Mouse (Mus musculus): ENCODE measurements around the gene Mybpc2. TPM values are rescaled to one million over a fixed set of nuclear protein-coding genes. Genes with fewer than 3 reads are reported as not detected.

The Mybpc2 gene
- total and polyA plus RNA-seq, 3 experiments = 0.05 TPM; not detected in 2

DNA sequence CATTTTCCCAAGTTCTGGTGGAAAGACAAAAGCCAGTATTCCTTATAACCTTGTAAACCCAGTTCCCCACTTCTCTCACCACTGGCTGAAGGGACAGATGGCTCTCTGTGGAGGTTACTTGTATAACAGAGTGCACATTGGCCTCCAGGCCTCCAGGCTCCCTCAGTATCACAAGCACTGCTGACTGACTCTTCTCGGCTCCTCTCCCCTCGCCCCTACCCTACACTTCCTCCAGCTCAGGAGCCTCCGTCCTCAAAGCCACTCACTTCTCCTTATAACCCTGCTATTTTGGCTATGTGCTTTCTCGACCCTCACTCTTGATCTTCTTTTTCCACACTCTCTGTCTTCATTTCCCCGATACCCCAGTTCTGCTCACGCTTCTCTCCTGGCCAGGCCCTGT lies 41.0 kb upstream of the Mybpc2 start:
- no peak for ATAC-seq (ENCODE audit: extremely low read depth, insufficient number of reproducible peaks, low FRiP score, poor library complexity, severe bottlenecking)

DNA sequence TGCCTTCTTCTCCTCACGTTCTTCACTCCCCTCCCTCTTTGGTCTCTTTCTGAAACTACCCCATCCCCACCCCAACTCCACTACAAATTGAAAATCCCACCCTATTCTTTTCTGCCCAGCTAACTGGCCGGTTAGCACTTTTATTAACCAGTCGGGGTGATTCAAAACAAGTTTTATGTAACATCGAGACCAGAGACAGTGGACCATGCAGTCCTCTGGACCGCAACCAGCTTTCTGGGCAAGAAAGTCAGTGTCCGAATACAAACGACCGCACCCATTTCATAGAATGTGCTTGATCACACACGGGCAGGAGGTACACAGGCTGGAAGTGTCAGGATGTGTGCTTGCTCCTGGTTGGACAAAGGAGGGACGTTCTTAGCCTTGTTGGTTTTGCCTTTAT lies 40.0 kb upstream of the Mybpc2 start:
- TF ChIP-seq GATA1 (IDR thresholded peaks at IDR 0.05; ENCODE audit: borderline replicate concordance, low read length) = no peak
- TF ChIP-seq CTCF (IDR thresholded peaks at IDR 0.05; ENCODE audit: low read depth, low read length) = no peak
- no peak for TF ChIP-seq TAL1 (conservative IDR thresholded peaks at IDR 0.05; ENCODE audit: low read depth, low read length)
- no peak for TF ChIP-seq POLR2AphosphoS5 (IDR thresholded peaks at IDR 0.05; ENCODE audit: insufficient replicate concordance, low read depth, low read length)
- no peak for TF ChIP-seq GATA2 (IDR thresholded peaks at IDR 0.05; ENCODE audit: borderline replicate concordance, low read depth, low read length)
- H3K36me3 ChIP-seq (replicated peaks) = no peaks in the 10 kb centered on the region
- peaks cover 26% of the 10 kb centered on the region for H3K27me3 ChIP-seq (ENCODE audit: insufficient read depth, low read length)

More for the DNA sequence above, 41.0 kb upstream of the Mybpc2 start:
- Histone ChIP-seq H3K27me3 (ENCODE audit: insufficient read depth, low read length) (peaks cover 29% of the 10 kb centered on the region), H3K4me1 (ENCODE audit: insufficient read depth, low read depth, low read length) (0 out of 2 replicates have a peak, but pooled peaks cover 3% of the 10 kb centered on the region), H3K4me3 (ENCODE audit: low read depth, low read length) (no peak overlapping the region), H3K36me3 (replicated peaks) (no peaks in the 10 kb centered on the region), H3K9me3 (replicated peaks) (no peaks in the 10 kb centered on the region)
- DNase-seq (ENCODE audit: low spot score) = no peak
- TF ChIP-seq CTCF (IDR thresholded peaks at IDR 0.05; ENCODE audit: low read depth, low read length) (no peak), GATA2 (IDR thresholded peaks at IDR 0.05; ENCODE audit: borderline replicate concordance, low read depth, low read length) (no peak), POLR2AphosphoS5 (IDR thresholded peaks at IDR 0.05; ENCODE audit: insufficient replicate concordance, low read depth, low read length) (no peak), TAL1 (conservative IDR thresholded peaks at IDR 0.05; ENCODE audit: low read depth, low read length) (no peak), GATA1 (IDR thresholded peaks at IDR 0.05; ENCODE audit: borderline replicate concordance, low read length) (no peak)

DNA sequence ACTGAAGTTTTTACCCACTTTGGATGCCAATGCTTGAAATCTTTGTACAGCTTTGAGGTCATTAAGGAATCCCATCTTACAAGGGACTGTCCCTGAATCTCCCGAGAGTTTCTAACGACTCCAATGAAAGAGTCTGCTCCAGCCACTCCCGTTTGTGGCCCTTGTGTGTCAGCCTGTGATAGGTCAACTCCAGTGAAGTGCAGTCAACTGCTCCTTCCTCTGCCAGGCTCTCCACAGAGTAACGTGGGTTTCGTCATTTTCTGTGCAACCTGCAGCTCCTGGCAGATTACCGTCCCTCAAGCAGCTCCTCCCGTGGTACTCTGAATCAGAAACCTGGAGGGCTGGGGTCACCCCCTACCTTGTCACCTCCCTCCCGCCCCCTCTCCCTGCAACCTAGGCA lies 38.8 kb upstream of the Mybpc2 start:
- Histone ChIP-seq H3K36me3 (replicated peaks) (no peaks in the 10 kb centered on the region), H3K4me3 (ENCODE audit: low read depth, low read length) (no peak overlapping the region), H3K27me3 (ENCODE audit: insufficient read depth, low read length) (peaks cover 19% of the 10 kb centered on the region), H3K4me1 (ENCODE audit: insufficient read depth, low read depth, low read length) (no peaks in the 10 kb centered on the region), H3K9me3 (replicated peaks) (no peaks in the 10 kb centered on the region)
- TF ChIP-seq POLR2AphosphoS5 (IDR thresholded peaks at IDR 0.05; ENCODE audit: insufficient replicate concordance, low read depth, low read length) = no peak
- no peak for TF ChIP-seq CTCF (IDR thresholded peaks at IDR 0.05; ENCODE audit: low read depth, low read length)
- no peak for TF ChIP-seq GATA2 (IDR thresholded peaks at IDR 0.05; ENCODE audit: borderline replicate concordance, low read depth, low read length)
- TF ChIP-seq TAL1 (conservative IDR thresholded peaks at IDR 0.05; ENCODE audit: low read depth, low read length) = no peak
- TF ChIP-seq GATA1 (IDR thresholded peaks at IDR 0.05; ENCODE audit: borderline replicate concordance, low read length) = no peak
- ATAC-seq (ENCODE audit: extremely low read depth, insufficient number of reproducible peaks, low FRiP score, poor library complexity, severe bottlenecking) (no peak), DNase-seq (ENCODE audit: low spot score) (no peak)

More for the DNA sequence above, 40.0 kb upstream of the Mybpc2 start:
- DNase-seq (ENCODE audit: low spot score) = no peak
- Histone ChIP-seq H3K4me3 (ENCODE audit: low read depth, low read length) (no peak overlapping the region), H3K4me1 (ENCODE audit: insufficient read depth, low read depth, low read length) (no peaks in the 10 kb centered on the region), H3K9me3 (replicated peaks) (no peaks in the 10 kb centered on the region)
- ATAC-seq (ENCODE audit: extremely low read depth, insufficient number of reproducible peaks, low FRiP score, poor library complexity, severe bottlenecking) = no peak

DNA sequence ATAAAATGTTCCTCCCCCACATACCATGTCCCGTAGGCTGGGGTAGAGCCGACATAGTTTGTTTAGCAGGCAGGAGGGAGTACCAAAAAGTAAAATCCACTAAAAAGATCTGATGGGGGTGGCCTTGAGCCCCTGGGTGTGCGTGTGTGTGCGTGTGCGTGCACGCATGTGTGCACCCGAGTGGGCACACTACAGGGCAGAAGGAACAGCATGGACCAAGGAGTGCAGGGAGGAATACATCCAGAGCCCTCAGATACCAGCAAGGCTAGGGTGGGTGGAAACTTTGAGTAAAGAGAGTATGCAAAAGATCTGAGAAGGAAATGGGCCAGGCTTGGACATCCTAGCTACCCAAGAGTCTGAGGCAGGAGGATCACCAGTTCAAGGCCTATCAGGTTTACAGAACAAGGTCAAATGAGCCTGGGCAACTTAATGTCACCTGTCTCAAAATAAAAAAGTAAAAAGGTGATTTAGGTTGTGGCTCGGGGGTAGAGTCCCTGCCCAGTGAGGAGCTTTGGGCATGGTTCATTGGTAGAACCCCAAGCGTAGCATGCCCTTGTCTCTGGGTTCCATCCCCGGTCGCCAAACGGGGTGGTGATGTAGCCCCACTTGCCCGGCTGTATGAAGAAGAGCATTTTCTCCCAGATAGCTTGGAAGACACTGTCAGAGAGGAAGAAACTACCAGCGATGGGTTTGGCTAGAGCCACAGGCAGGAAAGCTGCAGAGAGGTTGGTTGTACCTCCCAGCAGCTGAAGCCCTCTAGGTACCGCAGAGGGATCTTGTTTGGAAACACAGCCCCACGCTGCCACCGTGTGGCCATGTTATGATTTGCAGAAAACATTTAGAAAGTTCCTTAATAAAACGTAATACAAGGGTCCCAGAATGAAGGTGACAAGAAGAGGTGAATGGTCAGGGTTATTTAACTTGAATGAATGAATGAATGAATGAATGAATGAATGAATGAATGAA lies 36.3 kb upstream of the Mybpc2 start:
- H3K9me3 ChIP-seq (replicated peaks) = no peaks in the 10 kb centered on the region
- TF ChIP-seq TAL1 (conservative IDR thresholded peaks at IDR 0.05; ENCODE audit: low read depth, low read length) (no peak), CTCF (IDR thresholded peaks at IDR 0.05; ENCODE audit: low read depth, low read length) (peak; percentile 44; the same call in 1 of the 2 replicates)
- 0 out of 2 replicates have a peak, but pooled peaks cover 2% of the 10 kb centered on the region for H3K4me1 ChIP-seq (ENCODE audit: insufficient read depth, low read depth, low read length)
- DNase-seq (ENCODE audit: low spot score) = peak; percentile 66
- peaks cover 19% of the 10 kb centered on the region for H3K27me3 ChIP-seq (ENCODE audit: insufficient read depth, low read length)
- ATAC-seq (ENCODE audit: extremely low read depth, insufficient number of reproducible peaks, low FRiP score, poor library complexity, severe bottlenecking) = no peak
- no peak overlapping the region for H3K4me3 ChIP-seq (ENCODE audit: low read depth, low read length)
- H3K36me3 ChIP-seq (replicated peaks) = no peaks in the 10 kb centered on the region

DNA sequence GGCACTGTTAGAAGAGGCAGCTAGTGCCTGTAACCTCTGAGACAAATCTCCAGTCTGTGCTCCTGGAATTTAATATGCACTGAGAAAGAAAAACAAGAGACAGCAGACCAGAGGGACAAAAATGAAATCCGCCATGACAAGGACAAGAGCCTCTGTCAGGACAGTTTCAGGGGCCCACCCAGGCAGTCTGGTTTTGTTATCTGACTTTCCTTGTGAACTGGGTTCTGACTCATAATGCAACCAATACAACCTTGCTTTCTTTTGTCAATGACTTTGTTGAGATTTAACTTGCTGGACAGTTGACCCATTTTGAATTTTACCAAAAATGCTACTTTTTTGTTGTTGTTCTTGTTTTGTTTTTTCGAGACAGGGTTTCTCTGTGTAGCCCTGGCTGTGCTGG lies 33.2 kb upstream of the Mybpc2 start:
- TF ChIP-seq CTCF (IDR thresholded peaks at IDR 0.05; ENCODE audit: low read depth, low read length) = no peak
- no peak for TF ChIP-seq TAL1 (conservative IDR thresholded peaks at IDR 0.05; ENCODE audit: low read depth, low read length)
- TF ChIP-seq GATA1 (IDR thresholded peaks at IDR 0.05; ENCODE audit: borderline replicate concordance, low read length) = no peak
- TF ChIP-seq POLR2AphosphoS5 (IDR thresholded peaks at IDR 0.05; ENCODE audit: insufficient replicate concordance, low read depth, low read length) = no peak
- no peak for TF ChIP-seq GATA2 (IDR thresholded peaks at IDR 0.05; ENCODE audit: borderline replicate concordance, low read depth, low read length)
- Histone ChIP-seq H3K4me3 (ENCODE audit: low read depth, low read length) (no peak overlapping the region), H3K27me3 (ENCODE audit: insufficient read depth, low read length) (peaks cover 3% of the 10 kb centered on the region; the same call in 1 of the 2 replicates), H3K4me1 (ENCODE audit: insufficient read depth, low read depth, low read length) (peaks cover 11% of the 10 kb centered on the region), H3K9me3 (replicated peaks) (no peaks in the 10 kb centered on the region), H3K36me3 (replicated peaks) (peaks cover 3% of the 10 kb centered on the region)
- no peak for DNase-seq (ENCODE audit: low spot score)
- ATAC-seq (ENCODE audit: extremely low read depth, insufficient number of reproducible peaks, low FRiP score, poor library complexity, severe bottlenecking) = no peak

DNA sequence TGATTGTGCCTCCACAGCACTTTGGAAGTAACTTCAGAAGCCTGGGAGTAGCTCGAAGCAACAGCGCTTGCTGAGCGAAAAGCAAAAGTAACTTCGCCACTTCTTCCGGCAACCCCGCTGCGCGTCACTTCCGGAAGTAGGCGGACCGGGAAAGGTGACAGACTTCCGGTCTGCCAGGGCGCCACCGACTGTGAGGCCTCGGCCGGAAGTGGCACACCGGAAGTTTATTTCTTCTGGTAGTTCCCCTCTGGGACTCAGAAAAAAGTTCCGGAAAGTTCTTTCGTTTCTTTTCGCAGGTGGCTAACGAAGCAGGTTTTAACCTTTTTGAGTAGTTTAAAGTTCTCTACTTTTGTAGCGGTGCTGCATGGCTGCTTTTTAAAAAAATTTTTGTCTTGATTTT lies 29.4 kb upstream of the Mybpc2 start, which contains the start of gene Nr1h2:
Nr1h2 (minus strand) TSS at position 126 of the 400 bp plus-strand sequence.
- Histone ChIP-seq H3K4me1 (ENCODE audit: insufficient read depth, low read depth, low read length) (peaks cover 39% of the 10 kb centered on the region), H3K36me3 (replicated peaks) (peaks cover 37% of the 10 kb centered on the region), H3K4me3 (ENCODE audit: low read depth, low read length) (peak within 1 kb of the TSS; percentile 100), H3K27me3 (ENCODE audit: insufficient read depth, low read length) (no peaks in the 10 kb centered on the region), H3K9me3 (replicated peaks) (no peaks in the 10 kb centered on the region)
- ATAC-seq (ENCODE audit: extremely low read depth, insufficient number of reproducible peaks, low FRiP score, poor library complexity, severe bottlenecking) (peak; percentile 86), DNase-seq (ENCODE audit: low spot score) (peak; percentile 91)
- TF ChIP-seq POLR2AphosphoS5 (IDR thresholded peaks at IDR 0.05; ENCODE audit: insufficient replicate concordance, low read depth, low read length) = no peak
- TF ChIP-seq CTCF (IDR thresholded peaks at IDR 0.05; ENCODE audit: low read depth, low read length) = no peak
- no peak for TF ChIP-seq GATA2 (IDR thresholded peaks at IDR 0.05; ENCODE audit: borderline replicate concordance, low read depth, low read length)
- no peak for TF ChIP-seq GATA1 (IDR thresholded peaks at IDR 0.05; ENCODE audit: borderline replicate concordance, low read length)
- no peak for TF ChIP-seq TAL1 (conservative IDR thresholded peaks at IDR 0.05; ENCODE audit: low read depth, low read length)

Data from G1E (cell line).